Mouse (Mus musculus): ENCODE measurements around the gene Rere. TPM values are rescaled to one million over a fixed set of nuclear protein-coding genes. Genes with fewer than 3 reads are reported as not detected.
A peak's percentile ranks its signal among the peaks of the same experiment; 100 is the strongest.

The Rere gene
- total and polyA plus RNA-seq, 3 experiments: 4.1 to 31.8 TPM; not detected in 1

GRCm38 (mm10) chr4:150371580-150372380 is 90.3 kb downstream of the Rere start:
- 0 out of 2 replicates have a peak overlapping the region, but pooled peaks have one; percentile 6 for H3K27ac ChIP-seq (ENCODE audit: control insufficient read depth, low read depth, low read length)

GRCm38 (mm10) chr4:150372631-150373041 is 91.2 kb downstream of the Rere start:
- Histone ChIP-seq H3K27ac (ENCODE audit: control insufficient read depth, low read depth, low read length) (no peak overlapping the region), H3K79me2 (ENCODE audit: control insufficient read depth, insufficient read depth, low read length, poor library complexity) (peaks cover 9% of the 10 kb centered on the region), H3K9ac (ENCODE audit: control insufficient read depth, low read depth, low read length, poor library complexity, severe bottlenecking) (peak overlapping the region; percentile 86), H3K9me3 (replicated peaks; ENCODE audit: insufficient read depth, low read length) (no peaks in the 10 kb centered on the region), H3K4me3 (ENCODE audit: control insufficient read depth in 1 of 2, insufficient read depth in 1 of 2, low read depth in 2 of 2, low read length in 2 of 2) (peak overlapping the region; percentile 71 to 77), H3K36me3 (ENCODE audit: control insufficient read depth in 1 of 2, insufficient read depth in 2 of 2, low read length in 2 of 2) (peaks cover 0 to 19% of the 10 kb centered on the region in 2 experiments; a peak in 2 of 4 replicates), H3K27me3 (ENCODE audit: control insufficient read depth in 1 of 2, insufficient read depth in 2 of 2, low read length in 2 of 2) (no peaks in the 10 kb centered on the region), H3K4me1 (ENCODE audit: control insufficient read depth in 1 of 2, insufficient read depth in 2 of 2, low read length in 2 of 2) (peaks cover 5 to 17% of the 10 kb centered on the region in 2 experiments)
- peak; percentile 41 for DNase-seq (ENCODE audit: low read depth, low spot score)
- TF ChIP-seq E2F4 (IDR thresholded peaks at IDR 0.05; ENCODE audit: borderline replicate concordance, low read depth, low read length) (no peak), CHD2 (IDR thresholded peaks at IDR 0.05; ENCODE audit: low read length) (no peak), JUND (IDR thresholded peaks at IDR 0.05; ENCODE audit: low read depth, low read length) (peak; percentile 80), MYC (IDR thresholded peaks at IDR 0.05; ENCODE audit: low read depth, low read length) (0 out of 2 replicates have a peak, but pooled peaks have one; percentile 25), MAX (IDR thresholded peaks at IDR 0.05; ENCODE audit: low read length) (0 out of 2 replicates have a peak, but pooled peaks have one; percentile 38)

More at GRCm38 (mm10) chr4:150371580-150372380, 90.3 kb downstream of the Rere start:
- no peaks in the 10 kb centered on the region for H3K27me3 ChIP-seq (ENCODE audit: control insufficient read depth in 1 of 2, insufficient read depth in 2 of 2, low read length in 2 of 2)
- peaks cover 0 to 19% of the 10 kb centered on the region in 2 experiments; a peak in 2 of 4 replicates for H3K36me3 ChIP-seq (ENCODE audit: control insufficient read depth in 1 of 2, insufficient read depth in 2 of 2, low read length in 2 of 2)
- peak; percentile 49; the same call in 1 of the 2 replicates for TF ChIP-seq USF1 (IDR thresholded peaks at IDR 0.05; ENCODE audit: low read depth, low read length)
- peak in 1 of 2 experiments; percentile 62; a peak in 1 of 4 replicates for TF ChIP-seq POLR2A (IDR thresholded peaks at IDR 0.05; ENCODE audit: control insufficient read depth in 1 of 2, insufficient read depth in 1 of 2, low read depth in 1 of 2, low read length in 2 of 2, poor library complexity in 1 of 2)
- 0 out of 2 replicates have a peak, but pooled peaks have one; percentile 29 for TF ChIP-seq CHD1 (IDR thresholded peaks at IDR 0.05; ENCODE audit: low read depth, low read length)
- peak; percentile 95 for TF ChIP-seq MXI1 (IDR thresholded peaks at IDR 0.05; ENCODE audit: low read depth, low read length)
- TF ChIP-seq JUND (IDR thresholded peaks at IDR 0.05; ENCODE audit: low read depth, low read length): no peak
- TF ChIP-seq BHLHE40 (IDR thresholded peaks at IDR 0.05; ENCODE audit: borderline replicate concordance, low read depth, low read length): peak; percentile 83
- TF ChIP-seq NRF1 (IDR thresholded peaks at IDR 0.05; ENCODE audit: insufficient read depth, low read depth, low read length, poor library complexity, severe bottlenecking): no peak
- no peak for TF ChIP-seq CHD2 (IDR thresholded peaks at IDR 0.05; ENCODE audit: low read length)
- TF ChIP-seq ZC3H11A (IDR thresholded peaks at IDR 0.05; ENCODE audit: low read depth, low read length): no peak
- peak; percentile 17; the same call in 1 of the 2 replicates for TF ChIP-seq SMC3 (IDR thresholded peaks at IDR 0.05; ENCODE audit: low read depth, low read length)
- peak; percentile 57; the same call in 1 of the 2 replicates for TF ChIP-seq HCFC1 (IDR thresholded peaks at IDR 0.05; ENCODE audit: low read depth, low read length)
- TF ChIP-seq MYB (IDR thresholded peaks at IDR 0.05; ENCODE audit: low read depth, low read length): no peak
- 0 out of 2 replicates have a peak, but pooled peaks have one; percentile 14 for TF ChIP-seq MAZ (IDR thresholded peaks at IDR 0.05; ENCODE audit: low read depth, low read length)
- TF ChIP-seq RAD21 (IDR thresholded peaks at IDR 0.05; ENCODE audit: low read depth, low read length): no peak
- TF ChIP-seq POLR2AphosphoS5 (IDR thresholded peaks at IDR 0.05; ENCODE audit: borderline replicate concordance, low read depth, low read length): no peak
- no peak for TF ChIP-seq NELFE (IDR thresholded peaks at IDR 0.05; ENCODE audit: low read depth, low read length)
- TF ChIP-seq MAX (IDR thresholded peaks at IDR 0.05; ENCODE audit: low read length): peak; percentile 92
- TF ChIP-seq ZKSCAN1 (IDR thresholded peaks at IDR 0.05; ENCODE audit: low read depth, low read length): no peak
- no peak for TF ChIP-seq RCOR1 (IDR thresholded peaks at IDR 0.05; ENCODE audit: low read depth, low read length)
- peak in 1 of 3 experiments; percentile 11; a peak in 1 of 6 replicates for TF ChIP-seq CTCF (IDR thresholded peaks at IDR 0.05 in 2 of 3, conservative IDR thresholded peaks at IDR 0.05 in 1 of 3; ENCODE audit: control insufficient read depth in 1 of 3, insufficient read depth in 1 of 3, low read depth in 2 of 3, low read length in 3 of 3, poor library complexity in 1 of 3, severe bottlenecking in 1 of 3)
- TF ChIP-seq MYC (IDR thresholded peaks at IDR 0.05; ENCODE audit: low read depth, low read length): peak; percentile 73; the same call in 1 of the 2 replicates
- peak; percentile 81 for TF ChIP-seq SIN3A (IDR thresholded peaks at IDR 0.05; ENCODE audit: low read length)
- no peaks in the 10 kb centered on the region for H3K9me3 ChIP-seq (replicated peaks; ENCODE audit: insufficient read depth, low read length)
- peaks cover 5 to 17% of the 10 kb centered on the region in 2 experiments for H3K4me1 ChIP-seq (ENCODE audit: control insufficient read depth in 1 of 2, insufficient read depth in 2 of 2, low read length in 2 of 2)
- DNase-seq (ENCODE audit: low read depth, low spot score): peak; percentile 82
- peaks cover 9% of the 10 kb centered on the region for H3K79me2 ChIP-seq (ENCODE audit: control insufficient read depth, insufficient read depth, low read length, poor library complexity)
- peak overlapping the region; percentile 86 for H3K9ac ChIP-seq (ENCODE audit: control insufficient read depth, low read depth, low read length, poor library complexity, severe bottlenecking)
- peak overlapping the region; percentile 71 to 77 for H3K4me3 ChIP-seq (ENCODE audit: control insufficient read depth in 1 of 2, insufficient read depth in 1 of 2, low read depth in 2 of 2, low read length in 2 of 2)

Data from MEL (cell line).